Mouse (Mus musculus) kidney, adult 9 months (tissue): ENCODE data around the gene Nova2.
A peak's percentile ranks its signal among the peaks of the same experiment; 100 is the strongest.

Experiments used
- DNase-seq: peaks from one replicate; pipeline ENCODE4 v3.0.0; 2022

Gene Nova2

GRCm38 (mm10) chr7:18988780-18989179 is 63.1 kb downstream of the Nova2 start:
- DNase-seq = no peak

GRCm38 (mm10) chr7:18989995-18990394 is 64.3 kb downstream of the Nova2 start:
- no peak for DNase-seq

GRCm38 (mm10) chr7:18990601-18991295 is 65.1 kb downstream of the Nova2 start, which contains the start of gene Mypop:
Gene Mypop, plus strand, starts transcription at chr7:18991245.
- DNase-seq = peak; percentile 100

- DNase-seq = no peak
These were observed 66.1 kb downstream of the Nova2 start for GRCm38 (mm10) chr7:18991660-18992293.

GRCm38 (mm10) chr7:18992294-18992675 is 66.6 kb downstream of the Nova2 start:
- no peak for DNase-seq

- DNase-seq = no peak
These were observed 67.3 kb downstream of the Nova2 start for GRCm38 (mm10) chr7:18993036-18993435.

- no peak for DNase-seq
These were observed 73.1 kb downstream of the Nova2 start for GRCm38 (mm10) chr7:18998835-18999234.

- DNase-seq = no peak
These were observed 74.7 kb downstream of the Nova2 start for GRCm38 (mm10) chr7:19000421-19000820.

- peak; percentile 67 for DNase-seq
These were observed 75.5 kb downstream of the Nova2 start for GRCm38 (mm10) chr7:19001066-19001806.

- DNase-seq = no peak
These were observed 76.1 kb downstream of the Nova2 start for GRCm38 (mm10) chr7:19001807-19002085.

GRCm38 (mm10) chr7:19002115-19002514 is 76.4 kb downstream of the Nova2 start:
- no peak for DNase-seq

GRCm38 (mm10) chr7:19002848-19003498 is 77.3 kb downstream of the Nova2 start:
- DNase-seq = peak; percentile 92

GRCm38 (mm10) chr7:19003902-19004630 is 78.4 kb downstream of the Nova2 start, which contains the start of gene Irf2bp1:
Gene Irf2bp1, plus strand, starts transcription at chr7:19004044.
- peak; percentile 97 for DNase-seq

- DNase-seq = no peak
These were observed 79.0 kb downstream of the Nova2 start for GRCm38 (mm10) chr7:19004631-19005079.

- no peak for DNase-seq
These were observed 79.9 kb downstream of the Nova2 start for GRCm38 (mm10) chr7:19005417-19006121.

- DNase-seq = peak; percentile 95
These were observed 80.8 kb downstream of the Nova2 start for GRCm38 (mm10) chr7:19006476-19006875.

GRCm38 (mm10) chr7:19007026-19007977 is 81.6 kb downstream of the Nova2 start:
- peak; percentile 48 for DNase-seq

- no peak for DNase-seq
These were observed 84.9 kb downstream of the Nova2 start for GRCm38 (mm10) chr7:19010581-19010980.

GRCm38 (mm10) chr7:19012025-19012621 is 86.4 kb downstream of the Nova2 start:
- no peak for DNase-seq

GRCm38 (mm10) chr7:19012882-19013281 is 87.2 kb downstream of the Nova2 start:
- DNase-seq = no peak
